ENCODE assay signal across 26 mouse cellular contexts in genomic region chr16:42291572-42291971, GRCm38 (mm10). TPM values are rescaled to one million over a fixed set of nuclear protein-coding genes. Genes with fewer than 3 reads are reported as not detected.
A peak's percentile ranks its signal among the peaks of the same experiment; 100 is the strongest.
DNase-seq lines count a peak whose midpoint lies in the region; ATAC-seq lines count a peak whose summit lies in the region.
"Had no signal": no experiment of that assay in that cellular context is flagged by ENCODE, and none has a peak within 500 bp of the region (broad histone marks: within the 10 kb centered on the region; RNA-seq: fewer than 3 reads in every experiment).

No protein-coding gene starts in this region.

- H3K4me2 ChIP-seq in forebrain, embryonic 16.5 days (ENCODE audit: low read length) = no peak overlapping the region
- no peak overlapping the region for H3K4me2 ChIP-seq in forebrain, embryonic 14.5 days (ENCODE audit: low read length)
- H3K4me2 ChIP-seq in midbrain, embryonic 16.5 days (ENCODE audit: low read length) = no peak overlapping the region
- H3K4me2 ChIP-seq: embryonic facial prominence, embryonic 12.5 days; kidney, embryonic 15.5 days; limb, embryonic 15.5 days; liver, embryonic 13.5 days; neural tube, embryonic 12.5 days had no signal

- no peaks in the 10 kb centered on the region for H3K36me3 ChIP-seq in forebrain, embryonic 16.5 days (ENCODE audit: control insufficient read depth, insufficient read depth)
- no peaks in the 10 kb centered on the region; the same call in 1 of the 2 replicates for H3K36me3 ChIP-seq in forebrain, embryonic 14.5 days (ENCODE audit: control insufficient read depth, insufficient read depth, low read length)
- peaks cover 10% of the 10 kb centered on the region; the same call in 1 of the 2 replicates for H3K36me3 ChIP-seq in midbrain, embryonic 16.5 days (ENCODE audit: control insufficient read depth, insufficient read depth, low read length)
- H3K36me3 ChIP-seq: G1E; kidney, embryonic 15.5 days; limb, embryonic 15.5 days; liver, embryonic 13.5 days; neural tube, embryonic 12.5 days had no signal

- intact Hi-C loops in left cerebral cortex, postnatal 4 days (cut with DNase I) = no loop called here

- DNase-seq in forebrain, embryonic 14.5 days (ENCODE audit: low spot score) = no peak
- DNase-seq in retina, postnatal 1 day = peak; percentile 17
- no peak for DNase-seq in retina, embryonic 14.5 days (ENCODE audit: low spot score)
- no peak for DNase-seq in layer of hippocampus, adult 9-10 months (ENCODE audit: low spot score)
- DNase-seq in left cerebral cortex, postnatal 4 days = no peak
- DNase-seq: adrenal gland, adult 8-10 months; cerebellum, adult 9-10 months; embryo, embryonic 11 days; gastrocnemius, postnatal 10 days; heart, postnatal 14 days; kidney, adult 18-20 months; kidney, postnatal 25 days; liver, embryonic 13.5 days; lung, adult 2 months; lung, postnatal 10 days; right cerebral cortex, postnatal 25 days; thymus, postnatal 14 days had no signal

- no peak overlapping the region for H3K4me3 ChIP-seq in forebrain, embryonic 16.5 days (replicated peaks; ENCODE audit: low read length)
- no peak overlapping the region for H3K4me3 ChIP-seq in forebrain, embryonic 14.5 days (ENCODE audit: low read depth, low read length)
- no peak overlapping the region for H3K4me3 ChIP-seq in midbrain, embryonic 16.5 days (ENCODE audit: low read depth, low read length)
- H3K4me3 ChIP-seq: embryonic facial prominence, embryonic 12.5 days; kidney, embryonic 15.5 days; limb, embryonic 15.5 days; liver, embryonic 13.5 days; neural tube, embryonic 12.5 days had no signal

- H3K27ac ChIP-seq in forebrain, embryonic 16.5 days (ENCODE audit: low read length) = no peak overlapping the region
- no peak overlapping the region for H3K27ac ChIP-seq in forebrain, embryonic 14.5 days (ENCODE audit: low read depth, low read length)
- H3K27ac ChIP-seq in midbrain, embryonic 16.5 days (ENCODE audit: low read length) = no peak overlapping the region
- H3K27ac ChIP-seq: embryonic facial prominence, embryonic 12.5 days; kidney, embryonic 15.5 days; limb, embryonic 15.5 days; liver, embryonic 13.5 days; macrophage; neural tube, embryonic 12.5 days had no signal

- no peak overlapping the region for H3K9ac ChIP-seq in forebrain, embryonic 16.5 days (replicated peaks; ENCODE audit: low read depth, low read length)
- no peak overlapping the region for H3K9ac ChIP-seq in forebrain, embryonic 14.5 days (ENCODE audit: low read length)
- H3K9ac ChIP-seq in midbrain, embryonic 16.5 days (ENCODE audit: low read depth, low read length) = no peak overlapping the region
- H3K9ac ChIP-seq: embryonic facial prominence, embryonic 12.5 days; kidney, embryonic 15.5 days; limb, embryonic 15.5 days; liver, embryonic 13.5 days; neural tube, embryonic 12.5 days had no signal

- H3K27me3 ChIP-seq in forebrain, embryonic 16.5 days (replicated peaks; ENCODE audit: control insufficient read depth, insufficient read depth, low read length) = no peaks in the 10 kb centered on the region
- H3K27me3 ChIP-seq in forebrain, embryonic 14.5 days (replicated peaks; ENCODE audit: control insufficient read depth, insufficient read depth, low read length) = no peaks in the 10 kb centered on the region
- no peaks in the 10 kb centered on the region for H3K27me3 ChIP-seq in midbrain, embryonic 16.5 days (ENCODE audit: control insufficient read depth, insufficient read depth, low read depth, low read length)
- H3K27me3 ChIP-seq: embryonic facial prominence, embryonic 12.5 days; kidney, embryonic 15.5 days; limb, embryonic 15.5 days; liver, embryonic 13.5 days; neural tube, embryonic 12.5 days had no signal

- H3K4me1 ChIP-seq in forebrain, embryonic 16.5 days (replicated peaks; ENCODE audit: control insufficient read depth, insufficient read depth, low read length) = peaks cover 3% of the 10 kb centered on the region; the same call in 1 of the 2 replicates
- no peaks in the 10 kb centered on the region for H3K4me1 ChIP-seq in forebrain, embryonic 14.5 days (ENCODE audit: control insufficient read depth, insufficient read depth, low read length)
- peaks cover 7% of the 10 kb centered on the region for H3K4me1 ChIP-seq in midbrain, embryonic 16.5 days (ENCODE audit: control insufficient read depth, insufficient read depth, low read length)
- H3K4me1 ChIP-seq: embryonic facial prominence, embryonic 12.5 days; kidney, embryonic 15.5 days; limb, embryonic 15.5 days; liver, embryonic 13.5 days; neural tube, embryonic 12.5 days had no signal

- no peaks in the 10 kb centered on the region for H3K9me3 ChIP-seq in forebrain, embryonic 16.5 days (ENCODE audit: control insufficient read depth, low read length)
- no peaks in the 10 kb centered on the region for H3K9me3 ChIP-seq in forebrain, embryonic 14.5 days (replicated peaks; ENCODE audit: control insufficient read depth, low read length)
- H3K9me3 ChIP-seq in midbrain, embryonic 16.5 days (replicated peaks; ENCODE audit: control insufficient read depth, low read length, poor library complexity, severe bottlenecking) = no peaks in the 10 kb centered on the region
- H3K9me3 ChIP-seq: embryonic facial prominence, embryonic 12.5 days; kidney, embryonic 15.5 days; limb, embryonic 15.5 days; liver, embryonic 13.5 days; neural tube, embryonic 12.5 days had no signal

- 76% methylated on average over 8 of the region's 8 CpGs for WGBS in forebrain, embryonic 16.5 days
- WGBS in forebrain, embryonic 14.5 days = 78% methylated on average over 8 of the region's 8 CpGs
- WGBS in midbrain, embryonic 16.5 days = 50% methylated on average over 8 of the region's 8 CpGs

- ATAC-seq in forebrain, embryonic 16.5 days = peak; percentile 40; the same call in 1 of the 2 replicates
- no peak for ATAC-seq in forebrain, embryonic 14.5 days
- ATAC-seq in midbrain, embryonic 16.5 days = peak; percentile 76; the same call in 1 of the 2 replicates

RNA-seq across cellular contexts. Expression of gene Gap43, which starts 48.9 kb away (rescaled TPM):
- polyA plus RNA-seq in forebrain, embryonic 16.5 days (2015; fragmentation: Nextera tagmentation; extraction: Ambion mirVana) = 719 and 966 TPM in 2 replicates
- polyA plus RNA-seq in forebrain, embryonic 14.5 days (2014; fragmentation: Nextera tagmentation; extraction: Ambion mirVana) = 829 and 974 TPM in 2 replicates
- 1,781 and 1,991 TPM in 2 replicates for polyA plus RNA-seq in midbrain, embryonic 16.5 days (2015; fragmentation: Nextera tagmentation; extraction: Ambion mirVana)
- total RNA-seq in left cerebral cortex, postnatal 4 days (2021) = 1,000 to 10,000 TPM; 1,463 to 1,471 TPM
- total RNA-seq: G1E; megakaryocyte-erythroid progenitor cell, adult 5-6 weeks had no signal
- polyA plus RNA-seq: G1E, macrophage had no signal
